Mouse (Mus musculus) ES-CJ7 (cell line): ENCODE results near the gene Nop9.

Experiments used
- DNase-seq: peaks from one replicate; pipeline ENCODE4 v3.0.0; 2011; ENCODE audit warnings: low read depth, low spot score

The Nop9 gene

GRCm38 (mm10) chr14:55769087-55769703, 23.7 kb downstream of the Nop9 start:
- DNase-seq = no peak

- DNase-seq = no peak
Measured at GRCm38 (mm10) chr14:55776711-55777110, 31.2 kb downstream of the Nop9 start.

DNA sequence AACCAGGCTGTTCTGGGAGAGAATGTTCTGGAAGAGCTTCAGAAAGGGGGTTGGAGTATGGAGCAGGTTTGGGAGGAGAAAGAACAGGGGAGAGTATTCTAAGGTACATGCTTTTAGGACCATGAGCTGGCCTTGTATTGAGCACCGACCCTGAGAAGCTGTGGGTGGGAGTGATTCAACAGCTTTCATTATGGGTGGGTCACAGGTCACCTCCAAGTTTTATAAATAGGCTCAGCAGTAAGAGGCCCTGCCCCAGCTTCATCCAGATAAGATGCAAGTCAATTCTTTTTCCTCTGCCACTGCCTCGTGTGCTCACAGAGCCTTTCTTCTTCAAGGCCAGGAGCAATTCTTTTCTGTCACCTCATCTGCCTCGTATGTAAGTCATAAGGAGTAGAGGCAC, 31.7 kb downstream of the Nop9 start:
- DNase-seq = no peak

- DNase-seq = no peak
Measured at GRCm38 (mm10) chr14:55777806-55778205, 32.3 kb downstream of the Nop9 start.

DNA sequence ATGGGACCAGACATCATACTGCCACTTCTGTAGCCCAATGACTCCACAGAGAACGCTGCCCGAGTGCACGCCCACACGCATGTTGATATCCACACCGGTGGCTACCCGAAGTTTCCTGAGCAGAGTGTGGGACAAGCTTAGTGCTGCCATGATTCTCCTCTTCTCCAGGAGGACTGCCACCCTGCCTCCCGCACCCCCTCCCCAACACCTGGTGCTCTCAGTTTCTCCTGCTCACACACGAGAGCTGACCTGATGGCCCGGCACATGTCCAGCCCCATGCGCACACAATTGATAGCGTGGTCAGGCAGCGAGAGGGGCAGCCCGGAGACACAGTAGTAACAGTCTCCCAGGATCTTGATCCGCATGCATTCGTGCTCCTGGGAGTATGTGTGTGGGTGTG, 33.2 kb downstream of the Nop9 start:
- DNase-seq = no peak

DNA sequence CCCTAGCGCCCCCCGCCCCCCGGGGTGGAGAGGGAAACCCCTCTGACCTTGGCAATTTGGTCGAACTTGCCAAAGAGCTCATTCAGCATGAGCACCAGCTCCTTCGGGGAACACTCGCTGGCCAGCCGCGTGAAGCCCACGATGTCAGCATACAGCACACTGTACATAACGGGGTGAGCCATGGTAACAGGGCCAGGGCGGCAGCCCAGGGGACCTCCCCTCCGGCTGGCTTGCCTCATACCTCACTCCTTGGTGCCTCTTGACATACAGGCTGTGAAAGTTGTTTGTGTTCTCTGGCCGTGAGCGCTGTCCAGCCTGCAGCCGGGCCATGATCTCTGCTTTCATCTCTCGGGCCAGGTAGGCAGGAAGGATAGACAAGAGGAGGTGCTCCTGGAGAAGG, 34.2 kb downstream of the Nop9 start:
- no peak for DNase-seq

- DNase-seq = no peak
Measured at GRCm38 (mm10) chr14:55780736-55781135, 35.2 kb downstream of the Nop9 start.

GRCm38 (mm10) chr14:55781310-55781709, 35.8 kb downstream of the Nop9 start:
- DNase-seq = peak; percentile 88

- no peak for DNase-seq
Measured at GRCm38 (mm10) chr14:55782361-55782960, 37.0 kb downstream of the Nop9 start.

DNA sequence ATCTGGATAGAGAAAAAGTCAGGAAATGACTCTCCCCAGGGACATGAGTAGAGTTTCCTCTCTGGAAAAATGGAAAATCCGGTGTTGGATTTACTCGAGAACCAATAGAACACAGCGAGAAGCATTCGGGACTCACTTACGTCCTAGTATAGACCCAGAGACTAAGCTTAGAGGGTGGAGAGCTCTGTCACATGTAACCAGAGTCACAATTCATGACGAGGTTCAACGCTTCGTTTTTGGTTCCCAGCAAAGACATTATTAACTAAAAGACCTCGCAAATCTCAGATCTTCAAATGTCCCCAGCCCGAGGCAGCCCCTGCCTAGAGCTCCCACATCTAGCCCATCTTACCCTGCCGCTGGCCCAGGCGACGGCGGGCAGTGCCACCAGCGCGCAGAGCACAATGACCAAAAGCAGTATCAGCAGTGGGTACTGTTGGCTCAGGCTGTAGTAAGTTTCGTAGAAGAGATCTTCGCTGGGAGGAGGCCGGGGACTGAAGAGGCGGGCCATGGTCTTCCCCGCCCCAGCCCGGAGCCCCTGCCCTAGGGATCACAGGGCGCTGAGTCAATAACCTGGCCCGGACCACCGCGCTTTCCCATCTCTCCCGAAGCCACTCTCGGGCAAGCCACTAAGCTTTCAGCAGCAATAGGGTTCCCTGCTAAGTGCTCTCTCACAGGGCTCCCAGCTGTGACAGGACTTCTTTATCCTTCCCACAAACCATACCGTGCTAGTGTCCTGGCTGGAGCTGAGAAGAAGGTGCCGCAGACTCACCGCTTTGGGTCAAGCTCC, 37.9 kb downstream of the Nop9 start:
- no peak for DNase-seq

GRCm38 (mm10) chr14:55783958-55784235, 38.4 kb downstream of the Nop9 start, which contains the start of gene Adcy4:
Adcy4 (minus strand) TSS chr14:55784095.
- DNase-seq = no peak

DNA sequence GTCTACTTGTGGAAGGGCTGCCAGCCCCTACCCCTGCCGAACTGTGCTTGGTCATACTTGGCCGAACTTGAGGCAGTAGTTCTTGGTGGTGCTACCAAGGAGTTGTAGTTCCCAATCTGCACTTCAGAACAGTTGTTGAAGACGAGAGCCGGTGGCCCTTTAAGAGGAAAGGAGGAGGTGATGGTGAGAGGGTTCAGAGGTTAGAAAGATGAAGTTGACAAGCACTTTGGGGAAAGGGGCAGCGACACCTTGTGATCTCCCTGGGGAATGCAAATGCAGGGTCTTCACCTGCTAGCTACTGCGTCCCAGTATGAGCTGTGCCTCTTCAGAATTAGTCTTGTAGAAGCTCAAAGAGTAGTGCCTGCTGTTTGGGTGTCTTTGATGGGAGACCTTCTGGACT, 39.7 kb downstream of the Nop9 start:
- DNase-seq = peak; percentile 64

GRCm38 (mm10) chr14:55787731-55788130, 42.2 kb downstream of the Nop9 start:
- DNase-seq = no peak

DNA sequence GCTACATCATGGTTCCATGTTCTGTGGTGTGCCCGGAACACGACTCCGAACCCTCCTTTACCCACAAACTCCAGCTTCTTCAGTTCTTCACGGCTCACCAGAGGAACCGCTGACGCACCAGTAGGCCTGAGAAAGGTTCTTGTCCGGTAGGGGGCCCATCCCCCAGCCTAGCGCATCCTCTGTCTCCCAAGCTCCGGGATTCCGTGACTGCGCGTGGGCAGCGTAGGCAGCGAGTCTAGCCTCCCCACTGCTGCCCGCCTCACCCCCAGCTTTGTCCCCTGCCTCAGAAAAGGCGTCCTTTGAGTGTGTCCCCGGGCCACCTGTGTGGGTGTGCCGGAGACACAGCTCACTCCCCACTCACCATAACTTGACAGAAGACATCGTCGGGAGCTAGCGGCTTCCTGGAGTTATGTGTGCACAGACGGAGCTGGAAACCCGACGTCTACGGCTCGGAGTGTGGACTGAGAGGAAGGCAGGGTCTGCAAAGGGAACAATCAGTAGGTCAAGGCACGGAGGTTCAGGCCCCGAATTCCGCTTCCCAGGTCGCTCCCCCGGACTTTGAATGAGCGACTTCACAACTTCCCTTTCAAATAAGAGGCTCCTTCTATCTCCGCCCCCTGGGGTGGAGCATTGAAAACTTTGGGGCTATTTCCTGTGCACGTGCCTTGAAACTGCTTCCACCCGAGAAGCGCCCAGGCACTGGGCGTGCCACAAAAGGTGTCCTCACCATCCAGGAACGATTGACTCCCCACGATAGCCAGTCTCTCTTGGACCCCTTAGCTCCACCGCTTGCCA, 43.0 kb downstream of the Nop9 start, which contains the start of gene Ripk3:
TSS of gene Ripk3 (minus strand) at position 610 of the 795 bp plus-strand sequence.
- DNase-seq = peak; percentile 78

DNA sequence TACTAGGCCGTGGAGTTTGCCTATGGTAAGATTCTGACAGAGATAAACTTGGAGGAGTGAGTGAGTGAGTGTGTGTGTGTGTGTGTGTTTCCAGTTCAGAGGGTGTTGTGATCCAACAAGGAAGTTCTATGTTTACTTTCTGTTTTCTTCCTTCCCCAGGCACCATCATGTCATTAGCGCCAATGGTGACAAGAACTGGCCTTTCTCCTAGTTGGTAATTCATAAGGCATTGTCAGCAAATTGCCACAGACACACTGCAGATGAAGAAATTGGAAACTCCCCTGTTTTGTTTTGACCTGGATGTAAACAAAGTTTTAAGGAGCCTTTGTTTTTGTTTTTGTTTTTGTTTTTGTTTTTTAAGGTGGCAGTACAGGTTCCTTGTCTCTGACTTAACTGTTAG, 48.0 kb downstream of the Nop9 start:
- DNase-seq = no peak

DNA sequence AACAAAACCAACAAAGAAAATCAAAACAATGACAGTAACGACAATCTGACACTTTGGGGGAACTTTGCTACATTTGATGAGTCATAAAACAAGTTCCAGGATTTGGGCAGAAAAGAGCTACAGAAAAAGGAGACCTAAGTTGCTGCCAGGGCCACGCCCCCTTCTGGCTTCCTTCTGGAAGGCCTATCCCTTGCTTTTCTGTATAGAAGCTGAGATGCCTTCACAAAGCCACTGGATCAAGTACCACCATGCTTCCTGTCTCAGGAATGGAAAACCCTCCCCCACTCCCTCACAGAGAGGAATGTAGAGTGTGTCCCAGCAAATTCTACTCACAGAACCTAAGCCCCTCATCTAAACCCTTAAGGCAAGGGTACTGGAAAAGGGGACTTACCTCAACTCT, 48.5 kb downstream of the Nop9 start:
- no peak for DNase-seq

- DNase-seq = no peak
Measured at GRCm38 (mm10) chr14:55795380-55796163, 50.1 kb downstream of the Nop9 start.
